Mouse (Mus musculus): Measurements from ENCODE around the gene Sptlc3.

- no peak for TF ChIP-seq CTCF (IDR thresholded peaks at IDR 0.05; ENCODE audit: control insufficient read depth, insufficient read depth, insufficient read length)
- TF ChIP-seq MAX (IDR thresholded peaks at IDR 0.05) = no peak
- no peak for TF ChIP-seq MYOD1 (IDR thresholded peaks at IDR 0.05; ENCODE audit: control insufficient read depth, insufficient read length, low read depth)
- TF ChIP-seq MYOG (IDR thresholded peaks at IDR 0.05; ENCODE audit: control insufficient read depth, extremely low read depth, insufficient read length) = no peak
- no peak for TF ChIP-seq USF1 (IDR thresholded peaks at IDR 0.05; ENCODE audit: low read depth)
- TF ChIP-seq CEBPB (IDR thresholded peaks at IDR 0.05; ENCODE audit: low read depth) = no peak
- no peak for TF ChIP-seq FOSL1 (IDR thresholded peaks at IDR 0.05; ENCODE audit: insufficient read depth, low read length, poor library complexity, severe bottlenecking)
Measured at GRCm38 (mm10) chr2:139608167-139608566, 114.5 kb downstream of the Sptlc3 start.
